Mouse (Mus musculus): ENCODE measurements around the gene Glyatl3.

DNA sequence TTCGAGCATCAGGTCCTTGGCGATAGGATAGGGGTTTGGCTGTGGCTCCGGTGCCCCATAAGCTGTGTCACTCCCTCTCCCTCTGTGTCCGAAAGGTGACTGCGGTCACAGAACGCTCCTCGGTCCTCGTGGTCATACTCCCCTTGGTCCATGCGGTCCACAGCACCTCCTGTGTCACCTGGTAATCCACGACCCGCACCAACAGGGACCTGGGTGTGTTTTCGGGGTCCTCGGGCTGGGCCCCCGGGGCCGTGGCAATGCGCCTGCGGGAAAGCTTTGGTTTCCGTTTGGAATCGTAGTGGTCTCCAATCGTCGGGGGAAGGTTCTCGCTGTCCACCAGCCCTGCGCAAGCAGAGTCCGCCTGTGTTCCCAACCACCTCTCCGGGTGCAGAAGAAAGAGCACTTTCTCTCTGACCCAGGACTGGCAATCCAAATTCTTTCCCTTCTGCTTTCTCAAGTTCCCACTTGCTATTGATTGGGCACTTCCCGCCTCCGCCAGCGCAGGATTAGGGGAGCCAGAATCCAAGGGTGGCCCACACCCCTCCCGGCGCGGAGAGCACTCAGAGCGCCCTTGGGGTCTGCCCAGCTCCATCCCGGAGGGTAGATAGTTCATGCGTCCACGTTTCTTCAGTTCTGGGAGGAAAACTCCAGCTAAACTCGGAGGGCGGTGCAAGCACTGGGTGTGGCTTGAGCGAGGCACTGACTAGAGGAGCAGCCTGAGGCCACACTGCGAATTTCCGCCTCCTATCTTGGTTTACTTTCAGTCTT lies 34.0 kb downstream of the Glyatl3 start, which contains the start of gene 9130008F23Rik:
- TF ChIP-seq CTCF (IDR thresholded peaks at IDR 0.05; ENCODE audit: extremely low read depth, insufficient read length, insufficient replicate concordance, low read depth, low read length) (no peak), POLR2A (IDR thresholded peaks at IDR 0.05; ENCODE audit: low read depth, low read length) (peak; percentile 67)
